Mouse (Mus musculus) erythroblast, adult 5-6 weeks (primary cell): ENCODE measurements around the gene Adam12. TPM values are rescaled to one million over a fixed set of nuclear protein-coding genes. Genes with fewer than 3 reads are reported as not detected.

Experiments used
- ATAC-seq: replicated peaks from 2 replicates; pipeline ENCODE4 v1.8.0; 2016; ENCODE audit warnings: moderate number of reproducible peaks, mild to moderate bottlenecking, moderate TSS enrichment, inconsistent platforms; ENCODE audit not compliant: poor library complexity, low FRiP score, severe bottlenecking
- total RNA-seq, 2 experiments: library from RNA; stranded (forward) in 1 of 2; stranded (reverse) in 1 of 2; fragments of 150-400 nt in 1 of 2; fragments of 200-764, 138-1000 nt in 1 of 2; gene quantifications; 2 replicates each; pipeline versions ENCODE4 v1.2.3 to v1.2.4; 2015 to 2017; ENCODE audit warnings: low replicate concordance in 2 of 2

The Adam12 gene
- total RNA-seq, 2 experiments from 2014 or later: not detected

DNA sequence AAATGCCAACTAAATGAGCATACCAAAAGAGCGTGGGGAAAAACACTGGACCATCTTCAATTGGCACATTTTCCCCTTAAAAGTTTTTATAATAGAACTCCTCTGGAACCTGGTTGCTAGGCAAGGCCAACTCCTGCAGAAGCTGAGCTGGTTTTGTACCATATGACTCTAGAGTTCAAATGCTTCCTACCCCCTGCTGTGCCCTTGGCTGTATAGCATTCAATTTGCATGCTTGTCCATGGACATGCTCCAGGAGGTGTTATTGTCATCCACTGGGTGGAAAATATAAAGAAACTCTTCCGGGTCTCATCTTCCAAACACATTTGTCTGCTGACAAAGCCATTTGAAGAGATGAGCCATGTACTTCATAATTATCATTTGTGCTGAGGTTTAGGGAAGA lies 68.2 kb downstream of the Adam12 start:
- no peak for ATAC-seq

- ATAC-seq: no peak
Observed at GRCm38 (mm10) chr7:134162886-134163285, 69.1 kb downstream of the Adam12 start.

GRCm38 (mm10) chr7:134159608-134160007 lies 72.3 kb downstream of the Adam12 start:
- no peak for ATAC-seq

- ATAC-seq: no peak
Observed at GRCm38 (mm10) chr7:134151330-134151729, 80.6 kb downstream of the Adam12 start.

GRCm38 (mm10) chr7:134150305-134150704 lies 81.6 kb downstream of the Adam12 start:
- ATAC-seq: no peak

- no peak for ATAC-seq
Observed at GRCm38 (mm10) chr7:134149351-134149750, 82.6 kb downstream of the Adam12 start.

DNA sequence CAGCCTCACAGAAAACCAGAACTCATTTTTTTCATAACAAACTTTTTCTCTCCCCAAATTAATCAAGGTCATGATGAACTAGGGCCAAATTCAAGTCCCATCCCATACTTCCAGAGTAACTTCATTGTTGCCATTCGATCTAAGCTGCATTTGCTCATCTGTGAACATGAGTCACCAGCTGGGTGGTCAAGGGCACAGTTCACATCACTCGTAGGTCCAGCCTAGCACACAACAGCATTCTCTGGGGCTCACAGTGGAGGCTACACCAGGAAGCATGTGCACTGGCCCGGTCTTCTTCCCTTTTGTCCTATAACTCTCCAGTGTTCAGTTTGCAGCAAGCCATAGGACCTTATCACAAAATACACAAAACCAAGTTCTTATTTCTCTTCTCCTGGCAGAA lies 84.4 kb downstream of the Adam12 start:
- no peak for ATAC-seq

GRCm38 (mm10) chr7:134146821-134147220 lies 85.1 kb downstream of the Adam12 start:
- no peak for ATAC-seq

DNA sequence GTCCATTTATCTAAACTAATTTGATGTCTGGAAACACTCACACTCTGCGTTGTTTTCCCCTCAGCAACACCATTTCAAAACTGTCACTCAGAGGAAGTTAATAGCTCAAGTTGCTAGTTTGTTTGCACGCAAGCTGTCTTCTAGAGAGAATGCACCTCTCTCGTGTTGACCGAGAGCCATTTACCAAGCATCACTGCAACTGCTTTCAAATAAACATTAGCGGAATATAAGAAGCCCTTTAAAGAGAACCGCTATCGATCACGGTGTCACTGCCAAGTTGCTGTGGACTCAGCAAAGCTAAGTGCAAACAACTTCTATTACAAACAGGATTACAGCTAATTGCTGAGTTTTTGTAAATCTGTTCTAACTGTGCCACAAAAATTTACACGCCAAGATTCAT lies 87.8 kb downstream of the Adam12 start:
- ATAC-seq: no peak

DNA sequence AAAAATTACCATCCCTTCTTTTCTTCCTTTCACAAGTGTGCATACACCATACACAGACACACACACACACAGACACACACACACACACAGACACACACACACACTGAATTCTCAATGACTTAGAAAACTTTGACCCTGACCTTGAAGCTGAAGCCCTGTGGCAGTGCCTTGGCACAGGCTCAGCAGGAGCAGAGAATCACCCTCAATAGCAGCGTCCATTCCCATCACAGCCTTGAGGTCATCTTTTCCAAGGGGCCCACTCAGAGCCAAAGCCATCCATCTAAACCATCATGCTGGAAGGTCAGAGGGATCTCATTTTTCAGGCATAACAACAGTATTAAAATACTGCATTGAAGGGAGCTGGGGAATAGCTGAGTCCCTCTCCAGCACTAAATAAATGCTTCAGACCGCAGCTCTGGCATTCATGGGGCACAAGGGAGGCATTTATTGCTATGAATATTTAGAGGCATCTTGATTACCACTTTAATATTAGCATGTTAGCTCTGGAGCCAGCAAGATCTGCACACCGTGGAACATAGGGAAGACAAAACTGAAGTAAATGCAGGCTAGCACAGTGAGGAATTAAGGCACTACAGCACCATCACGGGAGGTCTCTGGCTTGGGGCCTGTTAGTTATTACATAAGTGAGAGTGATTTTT lies 92.5 kb downstream of the Adam12 start:
- ATAC-seq: no peak

- no peak for ATAC-seq
Observed at GRCm38 (mm10) chr7:134132323-134132722, 99.6 kb downstream of the Adam12 start.

DNA sequence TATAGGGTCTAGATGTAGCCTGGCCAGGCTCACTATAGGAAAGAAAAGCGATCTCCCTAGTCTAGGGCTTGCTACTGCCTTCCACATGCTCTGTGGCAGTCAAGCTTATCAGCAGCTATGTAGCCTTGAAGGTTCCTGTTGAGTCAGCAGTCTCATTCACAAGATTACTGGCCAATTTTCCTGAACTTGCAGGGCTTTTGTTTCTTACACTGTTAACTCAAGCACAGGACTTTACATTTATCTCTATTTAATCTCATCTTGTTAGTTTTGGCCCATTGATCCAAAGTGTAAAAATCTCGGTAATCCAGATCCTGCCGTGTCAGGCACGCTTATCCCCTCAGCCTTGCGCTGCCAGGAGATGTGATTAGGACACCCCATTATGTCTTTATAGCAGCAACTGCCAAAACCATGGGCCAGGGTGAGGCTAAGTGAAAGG lies 103.8 kb downstream of the Adam12 start:
- ATAC-seq: no peak

GRCm38 (mm10) chr7:134121397-134121796 lies 110.5 kb downstream of the Adam12 start:
- ATAC-seq: no peak

- no peak for ATAC-seq
Observed at GRCm38 (mm10) chr7:134115438-134115837, 116.5 kb downstream of the Adam12 start.

DNA sequence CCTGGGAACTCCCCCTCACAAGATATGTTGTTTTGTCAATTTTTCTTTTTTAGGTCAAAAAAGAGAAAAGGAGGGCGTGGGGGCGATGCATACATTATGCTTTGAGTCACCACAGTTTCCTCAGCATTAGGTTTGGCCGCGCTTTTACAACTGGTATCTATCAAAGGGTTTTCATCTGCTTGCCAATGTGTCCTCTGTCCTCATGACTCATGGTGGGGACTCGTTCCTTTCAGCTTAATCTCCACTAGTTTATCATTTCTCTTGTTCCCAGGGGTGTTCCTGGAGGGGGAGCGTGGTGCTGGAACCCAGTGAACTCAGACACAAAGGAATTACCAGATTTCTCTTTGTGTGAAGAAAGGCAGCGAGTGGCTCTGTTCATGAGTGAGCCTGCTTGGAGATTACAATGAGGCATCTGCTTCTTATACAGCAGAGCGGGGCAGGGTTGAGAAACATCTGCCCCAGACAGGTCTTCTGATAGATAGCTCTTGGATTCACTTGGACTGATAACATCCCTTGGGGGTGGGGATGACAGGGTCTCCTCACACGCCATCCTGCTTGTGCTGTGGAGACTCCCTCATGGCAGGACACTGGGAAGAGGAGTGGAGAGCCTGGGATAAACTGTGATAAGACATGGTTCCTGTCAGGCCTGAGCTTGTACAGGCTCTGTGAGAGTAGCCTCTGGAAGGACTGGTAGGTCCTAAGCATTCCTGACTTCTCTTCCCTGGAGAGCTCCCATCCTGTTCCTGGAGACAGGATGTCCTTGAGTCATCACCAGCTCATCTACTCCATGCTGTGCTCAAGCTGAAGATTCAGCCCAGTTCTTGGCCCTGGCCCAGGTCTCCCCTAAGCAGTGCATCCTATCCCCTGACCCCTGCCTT lies 117.4 kb downstream of the Adam12 start:
- ATAC-seq: no peak

DNA sequence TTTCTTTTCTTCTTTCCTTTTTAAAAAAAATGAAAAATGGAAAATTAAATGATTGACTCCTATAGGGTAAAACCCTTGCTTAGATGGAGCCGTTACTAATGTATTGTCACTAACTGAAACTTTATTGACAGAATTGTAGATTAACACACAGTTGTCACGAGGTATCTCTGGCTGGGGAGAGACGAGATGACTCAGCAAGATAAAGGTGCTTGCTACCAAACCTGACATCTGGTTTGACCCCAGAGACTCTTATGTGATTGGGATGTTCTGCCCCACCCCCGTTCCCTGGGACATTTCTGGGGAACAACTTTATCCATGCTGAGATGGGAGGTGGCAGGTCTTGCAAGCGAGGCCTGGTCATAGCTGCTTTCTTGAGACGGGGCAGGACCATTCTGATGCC lies 118.1 kb downstream of the Adam12 start:
- no peak for ATAC-seq

DNA sequence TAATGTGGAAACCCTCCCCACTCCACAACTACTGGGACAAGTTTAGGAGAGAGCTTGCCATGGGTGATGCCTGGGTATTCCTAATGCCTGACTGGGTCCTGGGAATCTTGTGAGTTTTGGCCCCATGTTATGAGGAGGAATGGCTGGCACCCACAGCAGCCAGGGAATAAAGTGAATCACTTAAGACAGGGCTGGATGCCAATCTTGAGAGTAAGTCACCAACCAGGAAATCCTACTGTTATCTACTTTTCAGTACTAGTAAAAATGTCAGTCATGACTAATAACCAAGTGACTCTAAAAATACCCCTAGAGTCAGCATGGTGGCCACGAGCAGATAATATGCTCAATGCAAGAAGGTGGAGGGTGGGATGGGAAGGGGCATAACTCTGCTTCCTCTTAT lies 121.8 kb downstream of the Adam12 start:
- no peak for ATAC-seq

- no peak for ATAC-seq
Observed at GRCm38 (mm10) chr7:134107849-134108248, 124.1 kb downstream of the Adam12 start.

DNA sequence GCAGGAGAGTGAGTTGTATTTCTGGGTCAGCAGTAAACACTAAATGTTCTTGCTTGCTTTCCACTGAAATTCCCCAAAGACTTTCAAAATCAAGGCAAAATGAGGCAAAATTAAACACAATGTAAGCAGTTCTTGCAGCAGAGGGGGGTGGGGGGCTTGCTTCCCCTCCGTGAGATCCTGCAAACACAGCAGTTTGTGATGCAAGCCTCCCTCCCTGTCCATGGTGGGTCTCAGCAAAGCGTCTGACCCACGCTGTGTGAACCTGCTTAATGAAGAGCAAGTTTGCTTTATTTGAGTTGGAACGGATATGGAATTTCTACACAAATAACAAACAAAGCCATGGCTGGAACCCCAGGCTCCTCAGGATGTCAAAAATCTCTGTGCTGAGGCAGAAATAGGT lies 132.9 kb downstream of the Adam12 start:
- no peak for ATAC-seq

GRCm38 (mm10) chr7:134097861-134098260 lies 134.1 kb downstream of the Adam12 start:
- ATAC-seq: no peak

DNA sequence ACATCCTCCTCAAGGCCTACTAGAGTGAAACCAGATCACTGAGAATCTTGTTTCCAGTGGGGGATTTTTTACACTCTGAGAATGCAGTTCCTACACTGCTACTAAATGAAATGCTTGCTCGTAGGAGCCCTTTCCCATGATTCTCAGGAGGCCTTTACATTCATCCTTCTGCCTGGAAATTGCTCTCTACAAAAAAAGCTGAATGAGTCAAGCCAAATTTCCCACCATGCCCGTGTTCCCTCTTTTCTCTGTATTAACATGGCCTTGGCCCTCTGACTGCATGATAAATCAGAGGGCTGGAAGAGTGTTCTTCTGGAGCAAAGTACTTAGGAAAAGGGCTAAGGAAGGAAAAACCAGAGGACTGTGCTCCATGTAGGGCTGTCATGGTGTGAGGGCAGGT lies 138.1 kb downstream of the Adam12 start:
- ATAC-seq: no peak
